Mouse (Mus musculus) adrenal gland (tissue): ENCODE measurements around the gene Nudt21.

Source experiments
- intact Hi-C: fragments of 180-260 bp; cut with DNase I; formaldehyde crosslinking; loops from one replicate; pipeline ENCODE4 v1.15.1; 2025

The Nudt21 gene

DNA sequence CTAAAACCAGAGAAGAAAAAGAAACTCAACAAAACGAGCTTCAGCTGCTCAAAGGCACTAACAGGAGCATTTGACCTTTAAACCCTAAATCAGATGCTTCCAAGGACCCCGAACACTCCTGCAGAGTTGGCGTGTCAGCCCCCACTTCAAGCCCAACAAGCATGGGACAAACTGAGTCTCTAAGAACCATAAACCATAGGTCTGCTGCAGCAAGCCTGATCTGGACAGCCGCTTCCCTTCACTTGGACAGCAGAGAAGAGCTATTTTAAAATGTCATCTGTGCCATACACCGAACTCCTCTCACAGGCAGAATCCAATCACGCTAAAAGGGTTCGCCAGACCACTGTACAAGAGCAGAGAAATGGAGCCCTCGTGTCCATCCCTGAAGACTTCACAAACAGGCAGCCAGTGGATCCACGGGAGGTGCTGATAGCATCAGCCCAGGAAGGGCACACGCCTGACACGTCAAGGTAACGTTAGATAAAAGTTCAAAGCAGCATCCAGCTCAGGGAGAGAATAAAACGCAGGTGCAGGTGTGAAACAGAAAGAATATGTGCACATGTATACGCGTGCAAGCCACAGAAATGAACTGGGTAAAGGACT lies 27.5 kb downstream of the Nudt21 start:
- intact Hi-C loops, result no loop called here

DNA sequence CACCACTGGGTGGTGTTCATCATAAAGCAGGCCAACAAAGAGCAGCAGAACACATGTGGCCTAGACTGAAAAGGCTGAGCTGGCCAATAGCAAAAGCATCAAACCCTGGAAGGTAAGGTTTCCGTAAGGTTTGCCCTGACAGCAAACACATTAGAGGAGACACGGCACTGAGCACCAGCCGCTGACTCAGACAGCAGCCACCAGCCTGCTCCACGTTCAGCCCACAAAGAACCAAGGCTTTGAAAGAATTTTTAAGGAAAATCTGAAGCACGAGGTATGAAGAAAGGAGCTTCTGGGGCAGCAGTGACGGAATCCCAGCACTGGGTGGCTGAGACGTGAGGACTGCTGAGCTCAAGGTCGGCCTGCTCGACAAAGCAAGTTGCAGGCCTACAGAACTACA lies 32.7 kb downstream of the Nudt21 start:
- intact Hi-C loops, result no loop called here

DNA sequence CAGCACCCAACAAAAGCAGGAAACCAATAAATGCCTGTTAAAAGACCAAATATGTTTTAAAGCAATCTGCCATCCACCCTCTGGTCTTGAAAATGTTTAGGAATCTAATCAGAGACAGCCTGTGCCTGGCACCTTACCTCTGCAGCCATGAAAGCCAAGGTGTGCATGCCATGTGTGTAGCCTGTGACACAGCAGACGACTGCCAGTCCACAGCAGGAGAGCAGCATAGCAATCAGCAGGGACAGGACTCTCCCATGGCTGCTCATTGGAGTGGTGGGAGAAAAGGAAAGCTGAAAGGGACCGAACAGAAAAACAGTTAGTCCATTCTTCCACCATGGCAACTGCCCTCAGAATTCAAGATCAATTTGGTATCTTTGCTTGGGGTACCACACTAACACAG lies 37.9 kb downstream of the Nudt21 start:
- intact Hi-C loops, result no loop called here

DNA sequence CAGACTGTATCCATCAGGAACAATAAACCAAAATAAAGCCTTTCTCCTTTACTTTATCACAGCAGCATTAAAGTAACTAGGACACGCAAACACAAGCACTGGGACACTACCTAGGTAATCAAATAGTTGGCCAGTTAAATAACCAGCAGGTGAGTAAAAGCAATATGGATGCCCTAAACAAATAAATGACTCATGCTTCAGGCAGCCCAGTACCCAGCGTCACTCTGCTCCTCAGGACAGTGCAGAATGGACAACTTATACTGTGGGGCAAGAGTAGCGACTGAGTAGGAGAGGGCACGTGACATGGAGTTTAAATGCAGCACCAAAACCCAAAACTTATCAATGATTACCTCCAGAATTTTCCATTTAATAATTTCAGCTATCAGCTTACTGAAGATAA lies 47.1 kb downstream of the Nudt21 start:
- intact Hi-C loops, result no loop called here

DNA sequence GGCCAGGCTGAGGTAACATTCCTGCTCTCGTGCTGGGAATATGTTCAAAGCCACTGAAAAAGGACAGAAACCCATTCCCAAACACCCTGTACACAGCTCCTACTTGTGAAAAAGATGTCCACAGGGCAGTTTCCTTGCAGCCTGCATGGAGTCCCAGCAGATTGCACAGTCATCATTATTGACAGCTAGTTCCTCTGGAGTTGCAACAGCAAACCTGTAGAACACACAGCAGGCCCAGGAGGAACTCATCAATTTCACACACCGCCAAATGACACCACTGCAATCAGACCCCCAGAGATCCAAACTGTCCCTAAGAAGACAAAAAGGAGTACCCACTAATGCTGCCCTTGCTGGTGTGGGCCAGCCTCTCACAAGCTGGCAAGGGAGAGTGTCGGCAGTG lies 52.1 kb downstream of the Nudt21 start:
- intact Hi-C loops, result no loop called here

DNA sequence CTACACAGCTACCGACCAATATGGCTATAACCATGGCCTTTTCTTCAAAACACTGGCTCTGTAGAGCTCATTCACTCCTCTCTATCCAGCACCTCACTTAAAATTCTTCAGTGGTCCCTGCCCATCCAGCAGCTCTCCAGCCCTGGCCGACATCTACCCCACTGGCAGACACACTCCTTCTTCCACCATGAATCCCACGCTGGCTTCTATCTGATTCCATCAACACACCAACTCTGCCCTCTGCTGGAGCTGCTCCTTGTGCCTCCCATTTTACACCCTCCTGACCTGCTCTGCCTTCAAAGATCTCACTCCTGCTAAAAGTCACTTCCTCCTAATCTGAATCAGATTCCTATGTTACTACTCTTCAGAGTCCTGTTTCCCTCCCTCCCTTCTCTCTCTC lies 53.0 kb downstream of the Nudt21 start:
- intact Hi-C loops, result no loop called here

DNA sequence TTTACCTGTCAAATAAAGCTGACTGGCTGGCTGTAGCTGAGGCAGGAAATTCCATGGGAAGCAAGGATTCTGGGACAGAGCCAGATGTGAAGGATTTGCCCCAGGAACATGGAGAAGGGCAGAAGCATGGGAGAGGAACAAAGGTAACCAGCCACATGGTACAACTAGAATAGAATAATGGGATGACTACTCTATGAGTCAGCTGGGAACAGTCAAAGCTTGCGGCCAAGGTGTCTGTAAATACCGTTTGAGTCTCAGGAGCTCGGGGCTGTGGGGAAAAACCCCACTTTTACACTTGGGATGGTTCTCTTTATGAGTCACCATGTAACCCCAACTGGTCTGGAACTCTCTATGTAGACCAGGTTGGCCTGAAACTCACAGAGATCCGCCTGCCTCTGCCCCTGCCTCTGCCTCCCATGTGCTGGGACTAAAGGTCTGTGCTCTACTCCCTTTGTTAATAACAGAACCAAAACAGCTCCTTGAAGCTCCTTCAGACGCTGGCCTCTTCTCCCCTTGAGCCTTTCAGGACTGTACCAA lies 55.1 kb downstream of the Nudt21 start:
- intact Hi-C loops, result no loop called here

DNA sequence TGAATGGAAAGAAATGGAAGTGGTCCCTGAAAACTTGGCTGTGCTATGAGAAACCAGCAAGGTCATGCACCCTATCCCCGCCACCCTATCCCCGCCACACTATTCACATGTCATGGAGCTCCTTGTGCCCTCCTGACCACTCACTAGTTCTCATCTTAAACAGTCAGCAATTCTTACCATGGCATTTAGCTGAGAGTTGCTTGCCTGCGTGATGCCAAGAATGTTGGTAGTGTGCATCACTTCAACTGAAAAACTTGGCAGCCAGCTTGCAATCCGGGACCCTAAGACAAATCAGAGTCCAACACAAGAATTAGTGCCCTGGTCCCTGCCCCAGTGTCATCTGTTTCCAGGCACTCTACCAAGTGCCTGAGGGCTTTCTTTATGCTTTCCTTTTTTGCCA lies 56.7 kb downstream of the Nudt21 start:
- intact Hi-C loops, result no loop called here

DNA sequence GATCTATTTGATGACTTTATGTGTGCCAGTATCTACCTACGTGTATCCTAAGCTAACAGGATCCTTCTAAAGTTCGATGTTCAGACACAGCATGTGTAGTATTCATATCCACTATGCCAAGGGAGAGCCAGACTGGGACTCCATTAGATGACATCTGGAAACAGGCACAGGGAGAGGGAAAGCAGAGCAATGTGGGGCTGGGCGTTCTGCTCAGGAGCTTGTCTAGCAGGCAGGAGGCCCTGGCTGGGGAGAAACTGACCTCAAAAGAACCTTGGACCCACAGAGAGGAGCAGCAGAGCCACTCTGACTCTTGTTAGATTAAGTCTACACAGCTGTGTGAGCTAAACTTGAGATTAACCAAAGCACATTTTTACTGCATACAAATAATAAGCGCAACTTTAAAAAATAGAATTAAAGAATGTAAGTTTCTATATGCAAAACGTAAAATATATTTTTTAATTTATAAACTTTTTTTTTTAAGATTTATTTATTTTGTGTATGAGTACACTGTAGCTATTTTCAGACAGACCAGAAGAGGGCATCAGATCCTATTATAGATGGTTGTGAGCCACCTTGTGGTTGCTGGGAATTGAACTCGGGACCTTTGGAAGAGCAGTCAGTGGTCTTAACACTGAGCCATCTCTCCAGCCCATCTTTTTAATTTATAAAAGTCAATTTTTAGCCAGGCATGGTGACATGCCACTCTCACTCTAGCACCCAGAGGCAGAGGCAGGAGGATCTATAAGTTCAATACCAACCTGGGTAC lies 60.2 kb downstream of the Nudt21 start:
- intact Hi-C loops, result no loop called here

DNA sequence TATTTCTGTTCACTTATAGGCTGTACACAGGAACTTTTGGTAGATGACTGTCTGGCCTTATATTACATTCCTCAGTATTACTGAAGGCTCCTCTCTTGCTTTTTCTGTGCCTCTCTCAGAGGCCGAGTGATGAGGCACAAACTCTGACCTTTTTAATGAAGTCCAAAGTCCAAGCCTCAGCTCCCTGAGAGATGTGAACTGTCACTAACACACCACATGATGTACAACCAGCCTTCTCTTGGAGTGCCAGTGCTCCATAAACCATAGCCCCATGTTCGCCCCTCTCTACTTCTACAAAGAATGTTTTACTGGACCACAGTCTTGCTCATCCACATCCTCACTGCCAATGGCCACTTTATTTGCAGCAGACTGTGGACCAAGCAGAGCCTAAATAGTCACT lies 61.5 kb downstream of the Nudt21 start:
- intact Hi-C loops, result no loop called here

DNA sequence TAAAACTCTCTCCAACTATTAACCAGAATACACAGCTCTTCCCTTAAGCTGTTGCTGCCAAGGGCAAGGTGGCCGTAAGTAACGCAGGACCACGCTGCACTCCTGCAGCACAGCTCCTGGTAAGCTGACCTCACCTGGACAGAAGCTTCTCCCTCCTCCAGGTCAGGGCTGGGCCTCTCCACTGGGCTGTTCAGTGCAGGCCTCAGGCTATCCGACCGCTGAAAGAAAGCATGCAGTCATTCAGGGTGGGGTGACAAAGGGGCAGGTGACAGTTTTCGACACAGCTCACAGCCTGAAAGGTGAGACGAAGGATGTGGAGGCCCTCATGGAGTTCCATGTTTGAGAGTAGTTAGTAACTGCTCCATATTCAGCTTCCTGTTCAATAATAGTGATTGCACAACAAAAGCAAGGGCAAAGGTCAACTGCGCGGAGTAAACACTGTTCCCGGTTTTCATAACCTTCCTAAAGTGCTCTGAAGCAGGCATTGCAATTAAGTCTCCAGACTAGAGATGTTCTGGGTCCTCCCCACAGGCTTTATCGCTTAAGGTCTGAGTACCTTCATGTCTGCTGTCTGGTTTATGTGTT lies 62.1 kb downstream of the Nudt21 start:
- intact Hi-C loops, result no loop called here

DNA sequence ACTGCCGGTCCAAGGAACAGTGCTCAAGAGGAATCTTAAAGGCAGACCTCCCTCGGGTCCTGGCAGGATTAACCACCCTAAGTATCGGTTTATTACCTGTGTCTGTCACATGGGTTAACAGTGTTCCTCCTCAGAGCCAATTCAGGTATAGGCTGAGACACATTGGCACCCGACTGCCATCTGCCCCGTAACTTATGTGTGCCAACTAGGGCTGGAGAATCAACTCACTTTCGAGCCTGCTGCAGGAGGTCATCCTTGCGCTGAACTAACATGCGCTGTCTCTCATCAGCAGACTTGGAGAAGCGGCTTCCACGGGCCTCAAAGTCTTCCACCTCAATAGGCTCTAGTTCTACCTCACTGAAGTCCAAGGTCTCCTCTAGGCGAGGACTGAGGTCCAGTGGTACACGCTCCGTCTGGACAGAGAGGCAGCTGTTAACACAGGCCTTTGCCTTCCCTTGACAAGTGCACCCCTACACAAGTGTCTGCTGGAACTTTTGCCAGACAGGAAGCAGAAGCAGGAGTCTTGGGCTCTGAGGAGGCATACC lies 62.9 kb downstream of the Nudt21 start:
- intact Hi-C loops, result no loop called here

DNA sequence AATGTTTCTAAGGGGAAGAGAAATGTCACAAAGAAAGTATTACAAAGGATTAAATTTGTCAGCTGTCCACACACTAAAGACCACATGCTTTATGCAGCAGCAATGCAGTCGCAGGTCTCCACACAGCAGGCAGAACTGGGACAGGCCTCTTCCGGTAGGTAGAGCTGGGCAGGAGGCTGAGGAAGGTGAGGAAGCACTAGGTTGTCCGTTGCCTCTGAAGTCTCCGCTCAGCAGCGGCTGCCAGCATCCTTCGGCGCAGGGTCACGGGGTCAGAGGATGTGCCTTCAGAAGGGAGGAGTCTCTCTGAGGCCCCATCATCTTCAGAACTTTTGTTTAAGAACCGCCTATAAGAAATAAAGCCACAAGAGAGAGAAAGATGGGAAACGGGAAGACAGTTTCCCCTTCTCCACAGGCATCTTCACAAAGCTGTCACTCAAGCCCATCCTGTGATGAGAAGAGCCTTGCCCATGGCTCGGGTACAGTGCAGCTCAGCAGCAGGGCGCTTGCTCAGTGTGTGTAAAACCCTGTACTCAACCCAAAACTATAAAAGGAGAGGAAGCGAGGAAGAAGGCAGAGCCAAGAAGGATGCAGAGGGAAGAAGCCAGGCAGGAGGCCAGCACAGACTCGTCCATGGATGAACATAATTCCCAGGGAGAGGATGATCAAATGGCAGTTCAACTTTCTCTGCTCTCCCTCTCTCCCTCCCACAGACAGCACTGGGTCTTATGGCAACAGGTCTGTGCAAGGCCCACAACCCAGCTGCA lies 63.7 kb downstream of the Nudt21 start:
- intact Hi-C loops, result no loop called here

DNA sequence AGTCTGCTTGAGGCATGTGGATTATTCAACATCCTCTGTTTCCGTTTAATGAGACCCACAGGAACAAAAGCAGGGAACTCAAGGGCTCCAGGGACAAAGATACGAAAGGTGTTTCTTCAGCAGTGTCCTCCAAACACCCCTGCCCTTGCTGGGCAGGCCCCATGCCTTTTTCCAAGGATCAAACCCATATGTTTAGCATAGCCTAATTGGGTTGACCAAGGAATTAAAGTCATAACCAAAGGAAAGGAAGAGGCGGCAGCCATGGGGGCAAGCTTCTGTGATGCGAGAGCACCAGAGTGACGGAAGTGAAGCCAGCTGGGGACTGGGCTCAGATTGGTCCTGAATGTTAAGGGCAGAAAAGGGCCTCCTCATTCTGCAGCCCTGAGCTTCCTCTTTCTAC lies 64.6 kb downstream of the Nudt21 start:
- intact Hi-C loops, result no loop called here

DNA sequence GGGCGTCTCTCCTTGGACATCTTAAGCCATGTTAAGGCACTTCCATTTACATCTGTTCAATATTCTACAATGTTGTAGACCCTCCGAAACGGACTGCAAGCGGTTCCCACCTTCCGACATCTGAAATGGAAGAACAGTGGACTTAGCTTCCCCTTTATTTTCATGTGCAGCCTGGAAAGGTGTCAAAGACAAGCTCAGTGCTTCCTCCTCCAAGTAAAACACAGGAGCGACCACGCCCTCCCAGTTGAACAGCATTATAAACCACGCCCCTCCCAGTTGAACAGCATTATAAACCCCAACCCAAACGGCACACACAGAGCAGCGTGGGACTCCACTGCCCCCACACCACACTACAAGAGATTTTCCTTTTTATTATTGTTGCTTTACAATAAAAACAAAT lies 65.4 kb downstream of the Nudt21 start:
- intact Hi-C loops, result no loop called here

DNA sequence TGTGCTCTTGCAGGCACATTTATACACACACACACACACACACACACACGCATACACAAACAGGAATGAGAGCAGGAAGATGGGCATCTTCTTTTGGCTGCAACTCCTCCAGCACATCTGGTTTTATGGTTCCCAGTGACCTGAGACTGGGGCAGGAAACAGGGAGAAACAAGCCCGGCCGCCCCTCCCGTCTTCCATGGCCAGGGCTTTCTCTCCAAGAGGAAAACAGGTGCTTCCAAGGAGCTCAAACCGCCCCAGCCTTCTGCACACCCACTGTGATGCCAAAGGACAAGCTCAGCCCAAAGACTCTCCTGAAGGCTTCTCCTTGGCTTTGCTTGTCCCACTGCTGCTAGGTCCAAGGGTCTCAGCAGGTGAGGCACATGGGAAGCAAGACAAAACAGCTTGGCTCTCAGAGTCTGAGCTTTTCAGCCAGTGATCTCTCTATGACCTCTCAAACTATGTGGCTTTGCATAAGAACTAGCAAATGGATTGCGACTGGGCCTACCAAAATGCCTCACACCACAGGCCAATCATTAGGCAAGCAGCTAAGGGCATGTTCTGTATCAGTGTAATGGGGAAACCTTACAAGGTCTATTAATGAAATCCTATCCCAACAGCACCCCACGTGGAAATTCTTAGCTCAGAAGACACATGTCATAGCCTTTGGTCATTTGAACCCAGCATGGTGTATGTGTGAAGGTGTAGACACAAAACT lies 67.0 kb downstream of the Nudt21 start:
- intact Hi-C loops, result no loop called here

DNA sequence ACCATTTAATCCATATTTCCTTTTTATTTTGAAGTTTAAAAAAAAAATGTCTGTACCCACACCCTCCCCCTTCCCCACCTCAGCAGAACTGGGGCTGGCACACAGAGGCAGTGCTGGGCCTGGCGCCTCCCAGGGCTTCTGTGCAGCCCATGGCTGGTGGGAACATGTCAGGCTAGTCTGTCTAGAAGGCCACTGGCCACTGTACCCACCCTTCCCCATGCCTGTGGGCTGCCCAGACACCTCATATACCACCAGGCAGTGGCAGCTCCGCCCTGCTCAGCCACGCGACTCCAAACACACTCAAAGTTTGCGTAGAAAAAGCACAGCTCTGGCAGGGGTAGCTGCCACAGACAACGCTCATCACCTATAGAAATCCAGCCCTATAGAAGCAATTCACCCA lies 68.5 kb downstream of the Nudt21 start:
- intact Hi-C loops, result no loop called here
